Mouse (Mus musculus) G1E (cell line): ENCODE data around the gene Mrpl24. TPM values are rescaled to one million over a fixed set of nuclear protein-coding genes. Genes with fewer than 3 reads are reported as not detected.
A peak's percentile ranks its signal among the peaks of the same experiment; 100 is the strongest.

Experiments used
- ATAC-seq: 2 replicates; pipeline ENCODE4 v1.8.0; 2016; ENCODE audit warnings: mild to moderate bottlenecking; ENCODE audit not compliant: insufficient number of reproducible peaks, poor library complexity, low FRiP score, severe bottlenecking; ENCODE audit errors: extremely low read depth
- DNase-seq: peaks from one replicate; pipeline ENCODE4 v3.0.0; 2012; ENCODE audit warnings: low spot score
- H3K27me3 ChIP-seq: 2 replicates; pipeline ENCODE4 v1.6.1; 2012; ENCODE audit warnings: mild to moderate bottlenecking, low read length, inconsistent platforms; ENCODE audit not compliant: insufficient read depth
- H3K36me3 ChIP-seq: replicated peaks from 2 replicates; pipeline ENCODE3; 2012; ENCODE audit warnings: mild to moderate bottlenecking, inconsistent platforms
- H3K4me1 ChIP-seq: 2 replicates; pipeline ENCODE4 v1.6.1; 2012; ENCODE audit warnings: low read depth, low read length, inconsistent platforms, mixed read lengths; ENCODE audit not compliant: insufficient read depth
- H3K4me3 ChIP-seq: 2 replicates; pipeline ENCODE4 v1.5.1; 2012; ENCODE audit warnings: low read depth, mild to moderate bottlenecking, inconsistent platforms, low read length, moderate library complexity, mixed read lengths
- H3K9me3 ChIP-seq: replicated peaks from 2 replicates; pipeline ENCODE4 v1.6.1; 2012; ENCODE audit warnings: inconsistent platforms
- CTCF ChIP-seq: IDR thresholded peaks from 2 replicates; pipeline ENCODE4 v1.5.1; 2012; ENCODE audit warnings: low read depth, low read length, inconsistent platforms, mixed read lengths
- GATA1 ChIP-seq: IDR thresholded peaks from 2 replicates; pipeline ENCODE4 v1.6.1; 2012; ENCODE audit warnings: borderline replicate concordance, low read length, inconsistent platforms, mixed read lengths
- GATA2 ChIP-seq: IDR thresholded peaks from 2 replicates; pipeline ENCODE4 v1.6.1; 2012; ENCODE audit warnings: low read depth, low read length, inconsistent platforms, borderline replicate concordance
- POLR2AphosphoS5 ChIP-seq: IDR thresholded peaks from 2 replicates; pipeline ENCODE4 v1.6.1; 2012; ENCODE audit warnings: low read depth, low read length, inconsistent platforms; ENCODE audit not compliant: insufficient replicate concordance
- TAL1 ChIP-seq: conservative IDR thresholded peaks from 2 replicates; pipeline ENCODE4 v1.6.1; 2012; ENCODE audit warnings: low read depth, low read length, inconsistent platforms, mixed read lengths
- polyA plus RNA-seq: library from polyadenylated mRNA; stranded (reverse); fragments of >175 nt; gene quantifications from 2 replicates; pipeline ENCODE4 v1.2.3, GENCODE M21; 2012
- total RNA-seq, 2 experiments: library from RNA; stranded (forward) in 1 of 2; stranded (reverse) in 1 of 2; fragments of 200-1000 nt in 1 of 2; fragments of >200 nt in 1 of 2; fragmentation: Nextera tagmentation in 1 of 2; gene quantifications; 2 replicates each; pipeline ENCODE4 v1.2.3; 2014 to 2017

Gene Mrpl24
- total and polyA plus RNA-seq, 3 experiments, result 24.9 to 317 (median 204) TPM

DNA sequence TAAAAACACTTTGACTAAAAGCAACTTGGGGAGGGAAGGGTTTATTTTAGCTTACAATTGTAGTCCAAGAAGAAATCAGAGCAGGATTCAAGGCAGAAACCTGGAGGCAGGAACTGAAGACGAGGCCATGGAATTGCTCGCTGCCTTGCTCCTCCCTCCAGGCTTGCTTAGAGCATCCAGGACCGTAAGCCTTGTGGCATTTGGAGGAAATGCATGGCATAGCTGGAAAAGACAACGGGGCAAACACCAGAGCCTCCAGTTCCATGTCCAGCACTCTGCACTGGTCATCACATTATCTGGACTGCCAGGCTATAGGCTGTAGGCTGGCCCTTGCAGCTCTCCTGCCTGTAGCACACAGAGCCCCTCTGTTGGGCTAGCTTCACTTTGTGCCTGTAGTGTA lies 15.2 kb downstream of the Mrpl24 start:
- H3K4me3 ChIP-seq, result peak overlapping the region; percentile 53; the same call in 1 of the 2 replicates
- TF ChIP-seq TAL1 (no peak), POLR2AphosphoS5 (no peak), GATA2 (no peak), CTCF (no peak), GATA1 (no peak)
- ATAC-seq (no peak), DNase-seq (no peak)
- peaks cover 81% of the 10 kb centered on the region for H3K36me3 ChIP-seq
- H3K9me3 ChIP-seq, result no peaks in the 10 kb centered on the region
- peaks cover 59% of the 10 kb centered on the region for H3K4me1 ChIP-seq
- H3K27me3 ChIP-seq, result no peaks in the 10 kb centered on the region

DNA sequence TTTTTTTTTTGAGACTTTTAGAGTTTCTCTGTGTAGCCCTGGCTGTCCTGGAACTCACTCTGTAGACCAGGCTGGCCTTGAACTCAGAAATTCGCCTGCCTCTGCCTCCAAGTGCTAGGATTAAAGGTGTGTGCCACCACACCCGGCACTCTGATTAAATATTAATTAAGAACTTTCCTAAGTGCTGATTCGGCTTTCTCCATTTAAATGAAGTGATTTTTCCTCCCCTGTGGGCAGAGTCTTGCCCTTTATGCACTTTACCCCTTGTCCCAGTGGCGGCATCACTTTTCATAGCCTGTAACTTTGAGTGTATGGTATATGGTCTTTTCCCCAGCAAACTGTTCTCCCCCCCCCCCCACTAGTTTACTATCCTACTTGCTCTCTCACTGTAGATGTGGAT lies 15.9 kb downstream of the Mrpl24 start:
- H3K4me3 ChIP-seq, result no peak overlapping the region
- H3K4me1 ChIP-seq, result peaks cover 59% of the 10 kb centered on the region
- H3K36me3 ChIP-seq, result peaks cover 88% of the 10 kb centered on the region
- H3K9me3 ChIP-seq, result no peaks in the 10 kb centered on the region
- TF ChIP-seq TAL1, result no peak
- TF ChIP-seq GATA2, result no peak
- no peak for TF ChIP-seq GATA1
- no peak for TF ChIP-seq CTCF
- no peak for TF ChIP-seq POLR2AphosphoS5
- DNase-seq (no peak), ATAC-seq (no peak)
- no peaks in the 10 kb centered on the region for H3K27me3 ChIP-seq

DNA sequence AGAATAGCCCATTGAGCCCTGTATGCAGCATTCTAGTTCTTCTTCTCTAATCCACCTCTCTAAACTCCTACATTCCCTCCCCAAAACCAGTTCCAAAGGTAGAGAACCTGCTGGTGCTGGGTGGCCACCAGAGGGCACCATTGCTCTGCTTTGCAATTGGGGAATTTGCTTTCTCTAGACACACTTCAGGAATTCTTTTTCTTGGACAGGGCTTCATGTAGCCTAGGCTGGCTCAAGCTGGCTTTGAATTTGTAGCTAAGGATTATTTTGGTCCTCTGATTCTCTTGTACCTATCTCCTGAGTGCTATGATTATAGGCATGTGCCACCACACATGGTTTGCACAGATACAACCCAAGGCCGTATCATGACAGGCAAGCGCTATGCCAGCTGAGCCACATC lies 16.5 kb downstream of the Mrpl24 start:
- peaks cover 59% of the 10 kb centered on the region for H3K4me1 ChIP-seq
- no peak for ATAC-seq
- no peak for DNase-seq
- no peak for TF ChIP-seq POLR2AphosphoS5
- TF ChIP-seq CTCF, result peak; percentile 83
- H3K27me3 ChIP-seq, result no peaks in the 10 kb centered on the region
- H3K4me3 ChIP-seq, result peak overlapping the region; percentile 60; the same call in 1 of the 2 replicates
- peaks cover 92% of the 10 kb centered on the region for H3K36me3 ChIP-seq
- no peaks in the 10 kb centered on the region for H3K9me3 ChIP-seq

DNA sequence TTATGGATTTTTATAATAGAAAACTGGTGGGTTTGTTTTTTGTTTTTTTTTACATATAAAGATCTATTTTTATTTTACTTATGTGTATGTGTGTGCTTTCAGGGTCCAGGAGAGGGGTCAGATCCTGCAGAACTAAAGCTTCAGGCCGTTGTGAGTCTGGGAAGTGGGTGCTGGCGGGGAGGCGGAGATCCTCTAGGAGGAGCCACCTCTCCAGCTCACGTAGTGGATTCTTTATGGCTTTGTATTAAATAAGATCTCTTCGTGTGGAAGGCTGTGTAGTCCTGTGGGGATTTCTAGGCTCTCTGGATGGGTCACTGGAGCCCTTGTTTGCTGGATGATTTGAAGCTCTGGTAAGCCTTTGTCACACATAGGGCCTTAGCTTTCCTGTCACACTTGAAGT lies 21.3 kb downstream of the Mrpl24 start:
- TF ChIP-seq POLR2AphosphoS5, result no peak
- no peak for TF ChIP-seq GATA1
- no peak for TF ChIP-seq GATA2
- TF ChIP-seq CTCF, result no peak
- TF ChIP-seq TAL1, result no peak
- ATAC-seq, result no peak

GRCm38 (mm10) chr3:87942471-87942870 lies 23.2 kb downstream of the Mrpl24 start:
- Histone ChIP-seq H3K4me3 (no peak overlapping the region), H3K36me3 (peaks cover 82% of the 10 kb centered on the region), H3K9me3 (no peaks in the 10 kb centered on the region), H3K27me3 (peaks cover 7% of the 10 kb centered on the region), H3K4me1 (peaks cover 17% of the 10 kb centered on the region; the same call in 1 of the 2 replicates)
- no peak for DNase-seq
- TF ChIP-seq CTCF, result no peak
- no peak for TF ChIP-seq POLR2AphosphoS5
- TF ChIP-seq TAL1, result no peak
- no peak for ATAC-seq

More for the DNA sequence above, 21.3 kb downstream of the Mrpl24 start:
- no peak for DNase-seq
- H3K4me3 ChIP-seq, result no peak overlapping the region
- peaks cover 97% of the 10 kb centered on the region for H3K36me3 ChIP-seq
- peaks cover 18% of the 10 kb centered on the region for H3K4me1 ChIP-seq
- no peaks in the 10 kb centered on the region for H3K27me3 ChIP-seq
- H3K9me3 ChIP-seq, result no peaks in the 10 kb centered on the region

DNA sequence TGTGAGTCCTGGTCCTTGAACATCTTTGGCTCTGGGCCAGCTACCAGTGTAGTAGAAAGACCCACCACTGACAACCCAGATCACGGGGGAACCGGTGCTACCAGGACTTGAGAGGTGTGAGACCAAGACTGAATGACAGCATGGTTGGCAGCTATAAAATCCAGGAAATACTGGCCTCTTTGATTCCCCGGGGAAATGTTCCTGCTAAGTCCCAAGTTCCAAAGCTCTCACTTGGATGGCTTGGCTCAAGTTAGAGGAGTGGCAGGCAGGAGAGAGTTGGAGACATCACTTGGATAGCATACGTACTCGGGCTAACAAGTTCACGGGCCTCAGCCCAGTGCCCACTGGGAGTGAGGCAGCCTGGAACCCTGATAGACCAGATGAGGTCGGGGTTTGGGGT lies 24.3 kb downstream of the Mrpl24 start:
- no peak for TF ChIP-seq CTCF
- no peak for TF ChIP-seq GATA1
- no peak for TF ChIP-seq GATA2
- no peak for TF ChIP-seq POLR2AphosphoS5
- no peak for TF ChIP-seq TAL1
- Histone ChIP-seq H3K27me3 (peaks cover 18% of the 10 kb centered on the region), H3K4me3 (no peak overlapping the region), H3K9me3 (no peaks in the 10 kb centered on the region), H3K36me3 (peaks cover 70% of the 10 kb centered on the region), H3K4me1 (peaks cover 23% of the 10 kb centered on the region)
- no peak for ATAC-seq
- DNase-seq, result no peak

- peaks cover 32% of the 10 kb centered on the region for H3K27me3 ChIP-seq
- no peak for ATAC-seq
Measured at GRCm38 (mm10) chr3:87944838-87945600, 25.7 kb downstream of the Mrpl24 start.

More at GRCm38 (mm10) chr3:87944838-87945600, 25.7 kb downstream of the Mrpl24 start:
- H3K9me3 ChIP-seq, result no peaks in the 10 kb centered on the region
- H3K4me1 ChIP-seq, result peaks cover 25% of the 10 kb centered on the region
- peaks cover 56% of the 10 kb centered on the region for H3K36me3 ChIP-seq
- TF ChIP-seq GATA2 (no peak), CTCF (no peak), POLR2AphosphoS5 (no peak)
- DNase-seq, result no peak
- no peak overlapping the region for H3K4me3 ChIP-seq
